Mouse (Mus musculus) forebrain, embryonic 10.5 days (tissue): ENCODE data around the gene Rnf41. TPM values are rescaled to one million over a fixed set of nuclear protein-coding genes. Genes with fewer than 3 reads are reported as not detected.

Experiments used
- DNase-seq: peaks from one replicate; pipeline ENCODE4 v3.0.0-alpha.2; 2017; ENCODE audit warnings: low spot score; ENCODE audit errors: extremely low spot score
- H3K27ac ChIP-seq: fragments of 300-500 bp; sonication (generic); 2 replicates; pipeline ENCODE4 v1.5.1; 2016; ENCODE audit warnings: mild to moderate bottlenecking
- H3K27me3 ChIP-seq: fragments of 300-500 bp; sonication (generic); 2 replicates; pipeline ENCODE4 v1.6.1; 2016; ENCODE audit warnings: mild to moderate bottlenecking; ENCODE audit not compliant: poor library complexity, severe bottlenecking
- H3K36me3 ChIP-seq: fragments of 300-500 bp; sonication (generic); replicated peaks from 2 replicates; pipeline ENCODE4 v1.6.1; 2016; ENCODE audit warnings: mild to moderate bottlenecking, moderate library complexity
- H3K4me1 ChIP-seq: fragments of 300-500 bp; sonication (generic); 2 replicates; pipeline ENCODE4 v1.6.1; 2016
- H3K4me3 ChIP-seq: fragments of 300-500 bp; sonication (generic); 2 replicates; pipeline ENCODE4 v1.5.1; 2016; ENCODE audit warnings: mild to moderate bottlenecking, moderate library complexity
- H3K9me3 ChIP-seq: fragments of 300-500 bp; sonication (generic); 2 replicates; pipeline ENCODE4 v1.6.1; 2016; ENCODE audit warnings: mild to moderate bottlenecking, moderate library complexity
- WGBS: fragments of 180-500 bp; shearing (Covaris S2); methylation state at CpG from one replicate; pipeline ENCODE4 v1.1.7; 2016; 5-methylcytosine and 5-hydroxymethylcytosine counted together
- polyA plus RNA-seq: library from polyadenylated mRNA; unstranded; fragments of >200 nt; fragmentation: Nextera tagmentation; extraction: Ambion mirVana; gene quantifications from 2 replicates; pipeline ENCODE4 v1.2.1, GENCODE M21; 2016

The Rnf41 gene
- polyA plus RNA-seq, 1 experiment from 2014 or later: 42.9 TPM

DNA sequence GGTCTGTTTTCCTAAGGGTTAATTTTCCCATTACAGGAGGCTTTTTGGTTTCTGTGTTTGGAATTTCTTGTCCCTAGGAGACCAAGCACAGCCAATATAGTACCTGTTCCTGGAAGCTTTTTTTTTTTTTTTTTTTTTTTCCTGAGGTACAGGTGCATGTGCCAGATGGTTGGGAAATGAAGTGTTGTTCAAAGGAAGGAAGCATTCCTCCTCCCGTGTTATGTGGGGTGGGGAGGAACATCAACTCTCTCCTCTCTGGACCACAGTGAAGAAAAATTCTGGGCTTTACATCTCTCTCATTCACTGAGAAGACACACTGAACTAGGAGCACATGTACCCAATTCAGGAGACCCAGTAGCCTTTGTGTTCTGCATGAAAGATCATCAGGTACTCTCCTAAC, 1.6 kb downstream of the Rnf41 start:
- DNase-seq: no peak
- H3K9me3 ChIP-seq: no peaks in the 10 kb centered on the region
- peaks cover 53% of the 10 kb centered on the region for H3K36me3 ChIP-seq
- H3K27ac ChIP-seq: no peak overlapping the region
- peak overlapping the region; percentile 99 for H3K4me3 ChIP-seq
- no peaks in the 10 kb centered on the region for H3K27me3 ChIP-seq
- H3K4me1 ChIP-seq: peaks cover 51% of the 10 kb centered on the region
- WGBS: 59% methylated on average over 1 of the region's 1 CpGs

DNA sequence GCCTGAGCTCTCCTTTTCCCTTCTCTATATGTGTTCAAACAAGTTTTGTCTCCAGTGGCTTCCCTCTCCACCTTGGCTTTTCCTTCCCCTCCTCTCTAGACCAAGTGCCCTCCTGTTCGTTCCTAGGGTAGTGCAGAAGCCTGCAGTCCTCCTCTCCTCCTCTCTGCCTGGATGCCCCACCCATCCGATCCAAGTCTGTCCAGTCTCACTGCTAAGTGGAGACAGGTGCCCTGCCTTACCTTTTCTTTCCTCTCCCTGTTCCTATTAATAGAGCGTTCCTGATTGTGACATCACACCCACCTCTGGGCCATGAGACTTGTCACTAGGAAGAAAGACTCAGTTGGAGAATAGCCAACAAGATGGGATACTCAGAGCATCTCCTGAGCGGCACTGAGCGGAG, 3.4 kb downstream of the Rnf41 start:
- DNase-seq: no peak
- Histone ChIP-seq H3K27me3 (no peaks in the 10 kb centered on the region), H3K27ac (no peak overlapping the region), H3K36me3 (peaks cover 67% of the 10 kb centered on the region), H3K9me3 (no peaks in the 10 kb centered on the region), H3K4me1 (peaks cover 42% of the 10 kb centered on the region), H3K4me3 (no peak overlapping the region)
- WGBS: 90% methylated on average over 5 of the region's 5 CpGs

DNA sequence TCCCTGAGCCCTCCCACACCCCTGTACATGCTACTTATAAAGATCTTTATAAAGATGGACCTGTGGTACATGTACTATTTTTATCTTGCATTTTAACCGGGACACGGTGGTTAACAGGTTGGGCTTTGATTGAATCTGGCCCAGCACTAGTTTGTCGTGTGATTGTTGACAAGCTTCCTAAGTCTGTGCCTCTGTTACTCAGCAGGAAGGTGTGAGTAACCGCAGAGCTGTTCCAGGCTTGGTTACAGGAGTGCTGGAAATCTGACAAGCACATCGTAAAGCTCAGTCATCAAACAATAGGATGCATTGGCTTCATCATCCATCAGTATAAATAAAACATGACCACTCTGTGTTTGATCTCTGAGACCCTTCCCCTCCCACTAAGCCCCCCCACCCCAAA, 11.0 kb downstream of the Rnf41 start:
- Histone ChIP-seq H3K4me3 (no peak overlapping the region), H3K36me3 (peaks cover 98% of the 10 kb centered on the region), H3K27ac (no peak overlapping the region), H3K9me3 (no peaks in the 10 kb centered on the region), H3K4me1 (no peaks in the 10 kb centered on the region), H3K27me3 (no peaks in the 10 kb centered on the region)
- no peak for DNase-seq
- 93% methylated on average over 5 of the region's 5 CpGs for WGBS

DNA sequence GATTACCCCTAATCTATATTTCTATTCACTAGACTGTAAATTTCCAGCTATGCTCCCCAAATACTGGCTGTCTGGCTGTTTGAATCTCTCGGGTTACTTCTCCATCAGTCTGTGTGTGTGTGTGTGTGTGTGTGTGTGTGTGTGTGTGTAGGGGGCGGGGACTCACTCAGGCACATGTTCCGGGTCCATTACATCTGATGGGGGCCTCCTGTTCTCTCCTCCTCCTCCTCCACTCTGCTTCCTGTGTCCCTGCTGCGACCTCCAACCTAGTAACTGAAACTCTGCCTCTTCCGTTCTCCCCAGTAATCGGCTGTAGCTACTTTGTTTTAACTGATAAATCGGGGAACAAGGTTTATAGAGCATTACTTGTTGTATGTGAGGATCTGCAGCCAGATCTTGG, 13.1 kb downstream of the Rnf41 start:
- 81% methylated on average over 7 of the region's 7 CpGs for WGBS
- no peak overlapping the region for H3K4me3 ChIP-seq
- no peaks in the 10 kb centered on the region for H3K9me3 ChIP-seq
- no peak for DNase-seq
- H3K27me3 ChIP-seq: no peaks in the 10 kb centered on the region
- H3K27ac ChIP-seq: no peak overlapping the region
- H3K4me1 ChIP-seq: no peaks in the 10 kb centered on the region
- peaks cover 94% of the 10 kb centered on the region for H3K36me3 ChIP-seq

DNA sequence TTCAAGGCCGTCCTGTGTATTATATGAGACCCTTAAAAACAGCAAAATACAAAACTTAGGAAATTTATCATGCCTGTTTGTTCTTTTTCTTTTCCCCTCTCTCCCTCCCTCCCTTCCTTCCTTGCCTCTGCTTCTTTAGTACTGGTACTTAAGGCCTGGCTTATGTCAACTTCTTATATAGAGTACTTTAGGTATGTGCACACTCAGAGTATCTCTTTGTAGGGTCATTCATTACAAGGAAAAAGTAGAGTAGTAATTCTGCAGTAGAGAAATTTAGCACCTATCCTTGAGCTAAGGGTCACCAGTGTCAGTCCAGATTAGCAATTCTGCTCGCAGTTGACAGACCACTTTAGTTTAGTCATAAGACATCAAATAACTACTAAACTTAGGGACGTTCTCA, 13.8 kb downstream of the Rnf41 start:
- Histone ChIP-seq H3K4me1 (no peaks in the 10 kb centered on the region), H3K36me3 (peaks cover 94% of the 10 kb centered on the region), H3K4me3 (no peak overlapping the region), H3K27me3 (no peaks in the 10 kb centered on the region), H3K27ac (no peak overlapping the region), H3K9me3 (no peaks in the 10 kb centered on the region)
- no peak for DNase-seq
- 85% methylated on average over 3 of the region's 3 CpGs for WGBS

DNA sequence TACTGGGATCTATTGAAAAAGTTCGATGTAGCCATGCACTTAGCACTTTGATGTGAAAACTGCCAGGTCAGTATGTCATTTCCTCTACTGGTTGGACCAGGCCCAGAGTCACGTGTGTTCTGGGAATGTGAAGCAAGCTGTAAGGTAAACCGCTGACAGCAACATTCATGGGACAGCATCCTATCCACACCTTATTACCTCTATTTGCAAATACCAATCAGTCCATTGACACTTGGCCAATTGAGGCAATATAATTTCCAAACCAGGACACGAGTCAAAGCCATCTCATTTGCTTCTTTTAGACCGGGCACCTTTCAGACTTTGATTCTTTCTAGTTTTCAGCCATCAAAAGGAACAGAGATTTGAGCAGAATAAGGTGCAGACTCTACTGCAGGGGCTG, 17.6 kb downstream of the Rnf41 start:
- DNase-seq: no peak
- H3K9me3 ChIP-seq: no peaks in the 10 kb centered on the region
- H3K27me3 ChIP-seq: no peaks in the 10 kb centered on the region
- WGBS: 89% methylated on average over 5 of the region's 5 CpGs
- H3K4me3 ChIP-seq: no peak overlapping the region
- peaks cover 89% of the 10 kb centered on the region for H3K36me3 ChIP-seq
- no peaks in the 10 kb centered on the region for H3K4me1 ChIP-seq
- no peak overlapping the region for H3K27ac ChIP-seq

DNA sequence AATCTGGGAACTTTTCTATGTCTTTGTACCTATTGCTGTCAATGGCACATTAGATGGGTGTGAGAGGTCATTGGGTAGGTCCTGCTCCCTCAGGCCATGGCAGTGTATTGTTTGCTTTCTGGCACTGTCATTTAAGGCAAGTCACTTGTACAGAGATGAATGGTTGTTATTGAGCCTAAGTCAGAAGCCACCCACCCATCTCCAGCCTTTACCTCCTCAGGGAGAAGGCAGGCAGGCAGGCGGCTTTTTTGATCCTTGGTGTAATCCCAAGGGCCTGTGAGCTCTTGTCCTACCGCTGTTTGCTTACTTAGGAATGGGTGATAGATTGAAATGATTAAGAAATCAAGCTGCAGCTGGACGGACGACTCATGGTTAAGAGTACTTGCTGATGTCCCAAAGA, 18.0 kb downstream of the Rnf41 start:
- Histone ChIP-seq H3K27ac (no peak overlapping the region), H3K36me3 (peaks cover 89% of the 10 kb centered on the region), H3K27me3 (no peaks in the 10 kb centered on the region), H3K9me3 (no peaks in the 10 kb centered on the region), H3K4me3 (no peak overlapping the region), H3K4me1 (no peaks in the 10 kb centered on the region)
- DNase-seq: no peak
- 86% methylated on average over 4 of the region's 4 CpGs for WGBS

DNA sequence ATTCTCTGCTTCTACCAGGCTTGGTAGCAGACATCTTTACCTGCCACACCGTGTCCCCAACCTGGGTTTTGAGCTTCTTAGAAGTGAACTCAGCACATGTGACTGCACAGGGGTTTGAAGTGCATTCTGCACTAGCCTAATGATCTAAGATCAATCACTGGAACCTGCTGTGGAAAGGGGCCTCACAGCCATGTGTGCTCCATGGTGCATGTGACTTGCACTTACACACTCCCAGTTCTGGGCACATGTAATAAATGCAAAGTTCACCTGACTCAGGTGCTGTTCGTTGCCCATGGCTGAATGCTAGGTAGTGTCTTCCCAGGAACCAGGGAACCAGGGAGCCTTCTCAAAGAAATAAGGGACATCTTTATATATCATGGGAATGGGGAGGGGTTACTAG, 22.0 kb downstream of the Rnf41 start:
- WGBS: 93% methylated on average over 2 of the region's 2 CpGs
- H3K4me3 ChIP-seq: no peak overlapping the region
- no peaks in the 10 kb centered on the region for H3K27me3 ChIP-seq
- H3K9me3 ChIP-seq: no peaks in the 10 kb centered on the region
- H3K4me1 ChIP-seq: no peaks in the 10 kb centered on the region
- H3K36me3 ChIP-seq: peaks cover 94% of the 10 kb centered on the region
- DNase-seq: no peak
- no peak overlapping the region for H3K27ac ChIP-seq

DNA sequence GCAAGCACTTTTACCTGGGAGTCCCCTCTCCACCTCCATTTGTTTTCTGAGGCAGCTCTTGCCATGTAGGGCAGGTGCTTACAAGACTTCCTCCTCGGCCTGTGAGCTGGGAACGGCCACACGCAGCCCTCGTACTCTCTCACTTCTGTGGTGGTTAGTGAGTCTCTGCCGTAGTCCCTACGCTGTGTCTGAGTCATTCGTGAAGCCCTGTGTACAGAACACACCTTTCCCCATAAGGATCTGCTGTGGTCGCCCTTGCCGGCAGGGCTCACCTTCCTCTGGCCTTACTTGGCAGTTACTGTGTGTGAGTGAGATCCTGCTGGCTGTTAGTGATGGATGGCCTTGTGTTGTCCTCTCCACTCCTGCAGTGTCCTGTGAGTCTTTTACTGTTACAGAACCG, 23.2 kb downstream of the Rnf41 start:
- WGBS: 92% methylated on average over 10 of the region's 10 CpGs
- no peaks in the 10 kb centered on the region for H3K4me1 ChIP-seq
- H3K9me3 ChIP-seq: no peaks in the 10 kb centered on the region
- H3K4me3 ChIP-seq: no peak overlapping the region
- peaks cover 94% of the 10 kb centered on the region for H3K36me3 ChIP-seq
- no peak for DNase-seq
- H3K27ac ChIP-seq: no peak overlapping the region
- no peaks in the 10 kb centered on the region for H3K27me3 ChIP-seq

DNA sequence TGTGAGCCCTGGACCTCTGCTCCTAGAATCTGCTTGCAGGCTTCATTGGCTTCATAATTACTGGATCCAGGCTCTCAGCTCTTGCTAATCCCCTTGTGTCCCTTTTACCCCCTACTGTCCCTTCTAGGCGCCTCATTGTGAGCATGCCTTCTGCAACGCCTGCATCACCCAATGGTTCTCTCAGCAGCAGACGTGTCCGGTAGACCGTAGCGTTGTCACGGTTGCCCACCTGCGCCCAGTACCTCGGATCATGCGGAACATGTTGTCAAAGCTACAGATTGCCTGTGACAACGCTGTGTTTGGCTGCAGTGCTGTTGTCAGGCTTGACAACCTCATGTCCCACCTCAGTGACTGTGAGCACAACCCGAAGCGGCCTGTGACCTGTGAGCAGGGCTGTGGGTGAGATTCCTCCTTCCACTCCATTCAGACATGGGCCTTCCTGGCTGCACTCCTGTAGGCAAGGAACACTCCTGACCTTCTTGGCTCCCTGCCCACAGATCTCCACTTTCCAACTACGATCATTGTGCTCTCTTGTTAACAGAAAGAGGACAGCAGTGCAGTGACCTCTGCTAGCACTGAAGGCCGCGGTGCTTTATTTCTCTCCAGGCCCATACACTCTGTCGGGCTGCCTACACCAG, 23.8 kb downstream of the Rnf41 start:
- WGBS: 85% methylated on average over 17 of the region's 17 CpGs
- Histone ChIP-seq H3K4me1 (no peaks in the 10 kb centered on the region), H3K27ac (no peak overlapping the region), H3K9me3 (no peaks in the 10 kb centered on the region), H3K4me3 (no peak overlapping the region), H3K27me3 (no peaks in the 10 kb centered on the region), H3K36me3 (peaks cover 94% of the 10 kb centered on the region)
- DNase-seq: no peak

DNA sequence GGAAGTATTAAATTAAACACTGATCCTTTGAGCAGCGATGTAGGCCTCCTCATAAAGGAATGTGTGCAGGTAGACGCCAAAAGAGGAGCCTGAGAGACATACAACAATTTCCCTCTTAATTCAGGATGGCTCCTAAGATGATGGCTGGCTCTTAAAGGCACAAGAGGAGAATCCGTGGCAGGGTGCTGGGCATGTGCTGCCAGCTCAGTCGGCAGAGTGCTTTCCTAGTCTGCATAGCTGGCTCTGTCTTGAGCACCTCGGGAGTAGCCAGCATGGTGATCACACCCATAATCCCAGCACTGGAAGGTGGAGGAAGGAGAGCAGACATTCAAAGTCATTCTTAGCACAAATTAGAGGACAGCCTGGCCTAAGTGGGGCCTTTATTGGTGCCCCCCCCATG, 24.4 kb downstream of the Rnf41 start:
- no peak for DNase-seq

DNA sequence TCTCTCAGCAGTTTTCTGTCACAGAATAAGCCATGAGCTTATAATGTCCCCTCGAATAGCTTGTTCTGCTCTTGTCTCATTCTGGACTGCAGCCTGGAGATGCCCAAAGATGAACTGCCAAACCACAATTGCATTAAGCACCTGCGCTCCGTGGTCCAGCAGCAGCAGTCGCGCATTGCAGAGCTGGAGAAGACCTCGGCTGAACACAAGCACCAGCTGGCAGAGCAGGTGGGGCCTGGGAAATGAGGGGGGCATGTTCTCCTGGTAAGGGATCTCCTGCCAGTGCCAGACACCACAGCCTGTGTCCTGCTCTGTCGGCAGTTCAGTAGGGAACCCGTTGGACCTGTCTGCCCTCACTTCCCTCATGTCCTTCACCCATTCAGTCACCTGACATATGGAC, 24.9 kb downstream of the Rnf41 start:
- Histone ChIP-seq H3K9me3 (no peaks in the 10 kb centered on the region), H3K4me1 (no peaks in the 10 kb centered on the region), H3K36me3 (peaks cover 94% of the 10 kb centered on the region), H3K4me3 (no peak overlapping the region), H3K27ac (no peak overlapping the region), H3K27me3 (no peaks in the 10 kb centered on the region)
- DNase-seq: no peak
- WGBS: 96% methylated on average over 8 of the region's 8 CpGs

More for the DNA sequence above, 24.4 kb downstream of the Rnf41 start:
- Histone ChIP-seq H3K27me3 (no peaks in the 10 kb centered on the region), H3K9me3 (no peaks in the 10 kb centered on the region), H3K36me3 (peaks cover 94% of the 10 kb centered on the region), H3K27ac (no peak overlapping the region), H3K4me3 (no peak overlapping the region), H3K4me1 (no peaks in the 10 kb centered on the region)
- WGBS: 92% methylated on average over 5 of the region's 5 CpGs

DNA sequence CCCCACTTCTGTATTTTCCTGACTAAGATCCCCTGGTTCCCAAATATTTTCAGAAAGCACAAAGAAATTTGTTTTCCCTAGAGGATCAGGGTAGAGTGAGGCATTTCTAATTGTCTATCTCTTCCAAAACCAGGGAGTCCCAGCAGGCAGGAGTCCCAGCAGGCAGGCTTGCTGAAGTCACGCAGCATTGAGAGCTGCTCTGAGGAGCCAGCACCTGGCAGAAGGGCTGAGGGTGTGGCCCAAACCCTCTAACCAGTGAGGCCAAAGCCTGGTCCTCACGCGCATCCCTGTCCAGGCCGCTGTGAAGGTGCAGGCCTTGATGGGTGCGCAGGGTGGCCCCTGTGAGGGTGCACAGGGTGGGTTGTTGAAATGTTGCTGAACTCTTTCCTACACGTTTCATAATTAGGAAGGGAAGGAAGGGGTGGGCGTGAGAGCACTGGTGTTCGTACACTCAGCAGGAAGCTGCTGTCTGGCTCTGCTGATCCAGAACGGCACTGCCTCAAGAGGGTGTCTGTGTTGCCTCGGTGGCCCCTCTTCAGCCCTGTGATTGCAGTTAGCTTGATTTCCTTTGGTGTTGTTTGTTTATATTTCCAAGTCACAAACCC, 27.3 kb downstream of the Rnf41 start:
- no peak overlapping the region for H3K27ac ChIP-seq
- H3K4me1 ChIP-seq: no peaks in the 10 kb centered on the region
- H3K9me3 ChIP-seq: no peaks in the 10 kb centered on the region
- H3K4me3 ChIP-seq: no peak overlapping the region
- no peak for DNase-seq
- no peaks in the 10 kb centered on the region for H3K27me3 ChIP-seq
- WGBS: 84% methylated on average over 10 of the region's 10 CpGs
- H3K36me3 ChIP-seq: peaks cover 89% of the 10 kb centered on the region

DNA sequence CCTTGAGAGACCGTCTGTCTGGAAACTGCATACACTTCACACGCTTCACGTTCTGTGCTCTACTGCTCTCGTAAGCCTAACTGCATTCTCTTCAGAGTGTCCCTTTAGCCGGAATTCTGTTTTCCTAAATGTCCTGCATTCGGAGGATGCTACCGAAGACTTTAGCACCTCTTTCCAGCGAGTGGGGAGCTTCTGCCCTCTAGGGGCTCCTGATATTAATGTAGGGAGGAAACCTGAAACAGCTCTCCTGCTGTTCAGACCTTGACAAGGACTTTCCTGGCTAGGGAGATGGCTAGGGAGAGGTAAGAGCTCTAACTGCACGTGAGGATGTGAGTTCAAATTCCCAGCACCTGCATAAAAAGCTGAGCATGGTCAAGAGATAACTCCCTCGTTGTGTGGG, 28.9 kb downstream of the Rnf41 start:
- 74% methylated on average over 10 of the region's 10 CpGs for WGBS
- no peak overlapping the region for H3K27ac ChIP-seq
- H3K27me3 ChIP-seq: no peaks in the 10 kb centered on the region
- no peak for DNase-seq
- peaks cover 74% of the 10 kb centered on the region for H3K36me3 ChIP-seq
- H3K4me1 ChIP-seq: no peaks in the 10 kb centered on the region
- no peaks in the 10 kb centered on the region for H3K9me3 ChIP-seq
- H3K4me3 ChIP-seq: no peak overlapping the region
